Mouse (Mus musculus) midbrain, embryonic 16.5 days (tissue): ENCODE data around the gene Tpsab1. TPM values are rescaled to one million over a fixed set of nuclear protein-coding genes. Genes with fewer than 3 reads are reported as not detected.

Experiments used
- ATAC-seq: fragments of 200-750 bp; cut with Nextera tagmentation; 2 replicates; pipeline ENCODE4 v1.8.0; 2017; ENCODE audit warnings: moderate TSS enrichment
- H3K27ac ChIP-seq: fragments of 300-500 bp; sonication (generic); 2 replicates; pipeline ENCODE4 v1.5.1; 2014; ENCODE audit warnings: mild to moderate bottlenecking, low read length, mixed read lengths
- H3K27me3 ChIP-seq: fragments of 300-500 bp; sonication (generic); 2 replicates; pipeline ENCODE4 v1.6.1; 2014; ENCODE audit warnings: low read depth, low read length, mixed read lengths; ENCODE audit not compliant: control insufficient read depth, insufficient read depth
- H3K36me3 ChIP-seq: fragments of 300-500 bp; sonication (generic); 2 replicates; pipeline ENCODE4 v1.6.1; 2014; ENCODE audit warnings: mild to moderate bottlenecking, low read length, moderate library complexity, mixed read lengths; ENCODE audit not compliant: control insufficient read depth, insufficient read depth
- H3K4me1 ChIP-seq: fragments of 300-500 bp; sonication (generic); 2 replicates; pipeline ENCODE4 v1.6.1; 2014; ENCODE audit warnings: mild to moderate bottlenecking, low read length, mixed read lengths; ENCODE audit not compliant: control insufficient read depth, insufficient read depth
- H3K4me2 ChIP-seq: fragments of 300-500 bp; sonication (generic); 2 replicates; pipeline ENCODE4 v1.6.1; 2014; ENCODE audit warnings: mild to moderate bottlenecking, low read length, mixed read lengths
- H3K4me3 ChIP-seq: fragments of 300-500 bp; sonication (generic); 2 replicates; pipeline ENCODE4 v1.5.1; 2014; ENCODE audit warnings: low read depth, mild to moderate bottlenecking, low read length, moderate library complexity, mixed read lengths
- H3K9ac ChIP-seq: fragments of 300-500 bp; sonication (generic); 2 replicates; pipeline ENCODE4 v1.6.1; 2014; ENCODE audit warnings: low read depth, low read length, mixed read lengths
- H3K9me3 ChIP-seq: fragments of 300-500 bp; sonication (generic); replicated peaks from 2 replicates; pipeline ENCODE4 v1.6.1; 2014; ENCODE audit warnings: mild to moderate bottlenecking, low read length, mixed read lengths; ENCODE audit not compliant: control insufficient read depth, poor library complexity, severe bottlenecking
- WGBS: fragments of 180-500 bp; shearing (Covaris S2); extraction: QIAGEN DNeasy Blood & Tissue Kit; methylation state at CpG from one replicate; pipeline ENCODE4 v1.1.7; 2014; 5-methylcytosine and 5-hydroxymethylcytosine counted together
- polyA plus RNA-seq: library from polyadenylated mRNA; unstranded; fragments of >200 nt; fragmentation: Nextera tagmentation; extraction: Ambion mirVana; gene quantifications from 2 replicates; pipeline ENCODE4 v1.2.1, GENCODE M21; 2015

Gene Tpsab1
- polyA plus RNA-seq, 1 experiment from 2014 or later: not detected

DNA sequence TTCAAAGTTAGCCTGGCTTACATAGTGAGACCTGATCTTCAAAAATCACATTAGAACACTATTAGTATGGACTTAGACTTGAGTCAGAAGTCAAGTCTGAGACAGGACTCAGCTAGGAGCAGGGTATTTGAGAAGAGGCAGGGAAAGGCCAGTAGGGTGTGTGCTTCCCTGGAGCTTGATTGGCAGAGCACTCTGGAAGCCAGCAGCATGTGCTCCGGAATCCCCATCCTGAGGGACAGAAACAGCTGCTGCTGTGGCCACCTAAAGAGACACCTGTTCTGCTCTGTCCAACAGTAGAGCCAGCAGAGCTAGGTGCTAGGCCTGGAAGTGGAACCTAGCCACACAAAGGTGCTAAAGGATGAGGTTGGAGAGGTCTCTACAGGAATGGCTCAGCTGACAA lies 51.3 kb downstream of the Tpsab1 start:
- H3K4me3 ChIP-seq: no peak overlapping the region
- H3K27me3 ChIP-seq: no peaks in the 10 kb centered on the region
- no peaks in the 10 kb centered on the region for H3K36me3 ChIP-seq
- H3K9me3 ChIP-seq: no peaks in the 10 kb centered on the region
- no peaks in the 10 kb centered on the region for H3K4me1 ChIP-seq
- WGBS: 58% methylated on average over 1 of the region's 1 CpGs
- ATAC-seq: no peak
- H3K4me2 ChIP-seq: no peak overlapping the region
- no peak overlapping the region for H3K9ac ChIP-seq
- H3K27ac ChIP-seq: no peak overlapping the region

DNA sequence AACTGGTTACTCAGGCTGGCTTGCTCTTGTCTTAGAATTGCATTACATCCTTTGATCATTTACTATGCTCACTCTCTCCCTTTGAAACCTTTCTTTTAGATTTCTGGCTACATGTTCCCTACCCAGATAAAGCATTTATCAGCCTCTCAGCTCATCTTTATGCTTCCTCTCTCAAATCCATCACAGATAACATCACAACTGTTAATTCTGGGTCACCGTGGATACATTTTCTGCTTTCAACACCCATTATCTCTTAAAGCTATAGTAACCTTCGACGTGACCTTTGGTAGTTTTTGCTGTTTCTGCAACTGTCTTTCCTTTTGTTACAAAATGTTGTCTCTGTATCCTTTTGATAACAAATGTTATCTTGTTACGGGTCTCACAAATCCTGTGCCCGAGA lies 51.9 kb downstream of the Tpsab1 start:
- WGBS: 85% methylated on average over 5 of the region's 5 CpGs
- H3K9me3 ChIP-seq: no peaks in the 10 kb centered on the region
- ATAC-seq: no peak

More for the DNA sequence above, 51.9 kb downstream of the Tpsab1 start:
- H3K36me3 ChIP-seq: no peaks in the 10 kb centered on the region
- H3K4me3 ChIP-seq: no peak overlapping the region
- H3K27me3 ChIP-seq: no peaks in the 10 kb centered on the region
- no peaks in the 10 kb centered on the region for H3K4me1 ChIP-seq
- no peak overlapping the region for H3K4me2 ChIP-seq
- no peak overlapping the region for H3K9ac ChIP-seq
- H3K27ac ChIP-seq: no peak overlapping the region

Other genes with a start within 250 kb of the Tpsab1 start
- 51.9 and 53.4 TPM in 2 replicates for gene Telo2, start 229.6 kb downstream of the Tpsab1 start, polyA plus RNA-seq
- gene Ptx4, start 224.8 kb downstream of the Tpsab1 start, polyA plus RNA-seq: 0.38 TPM in 1 of 2 replicates, not detected in the other
- 33.6 and 36.1 TPM in 2 replicates for gene Clcn7, start 212.2 kb downstream of the Tpsab1 start, polyA plus RNA-seq
- gene Ccdc154, start 183.1 kb downstream of the Tpsab1 start, polyA plus RNA-seq: not detected in 2 replicates
- not detected in 2 replicates for gene Gm38655, start 170.1 kb downstream of the Tpsab1 start, polyA plus RNA-seq
- gene BC003965, start 161.0 kb downstream of the Tpsab1 start, polyA plus RNA-seq: 33.7 and 33.8 TPM in 2 replicates
- gene Unkl, start 157.2 kb downstream of the Tpsab1 start, polyA plus RNA-seq: 18.3 and 19.2 TPM in 2 replicates
- gene Gnptg, start 105.4 kb downstream of the Tpsab1 start, polyA plus RNA-seq: 99.8 and 114 TPM in 2 replicates
- gene Tsr3, start 105.4 kb downstream of the Tpsab1 start, polyA plus RNA-seq: 57.4 and 61.2 TPM in 2 replicates
- gene Baiap3, start 89.2 kb downstream of the Tpsab1 start, polyA plus RNA-seq: 30.2 and 38.1 TPM in 2 replicates
- 489 and 542 TPM in 2 replicates for gene Ube2i, start 70.9 kb downstream of the Tpsab1 start, polyA plus RNA-seq
- not detected in 2 replicates for gene Prss34, start 47.2 kb downstream of the Tpsab1 start, polyA plus RNA-seq
- gene Prss28, start 36.9 kb downstream of the Tpsab1 start, polyA plus RNA-seq: not detected in 2 replicates
- not detected in 2 replicates for gene Prss29, start 26.9 kb downstream of the Tpsab1 start, polyA plus RNA-seq
- gene Tpsb2, start 20.7 kb upstream of the Tpsab1 start, polyA plus RNA-seq: 0.23 TPM in 1 of 2 replicates, not detected in the other
- 0.29 and 0.88 TPM in 2 replicates for gene Tpsg1, start 23.7 kb upstream of the Tpsab1 start, polyA plus RNA-seq
- gene Cacna1h, start 88.2 kb upstream of the Tpsab1 start, polyA plus RNA-seq: 10.0 and 11.5 TPM in 2 replicates
- gene Tekt4, start 109.1 kb upstream of the Tpsab1 start, polyA plus RNA-seq: 1.5 TPM in 2 replicates
- gene Sstr5, start 151.7 kb upstream of the Tpsab1 start, polyA plus RNA-seq: 0.88 and 1.4 TPM in 2 replicates
- 10.1 and 16.2 TPM in 2 replicates for gene Sox8, start 225.1 kb upstream of the Tpsab1 start, polyA plus RNA-seq
- 20.4 and 20.6 TPM in 2 replicates for gene Lmf1, start 233.5 kb upstream of the Tpsab1 start, polyA plus RNA-seq